Mouse (Mus musculus): Measurements from ENCODE around the gene Srebf2.

The Srebf2 gene

GRCm38 (mm10) chr15:82182311-82182710, 35.3 kb downstream of the Srebf2 start:
- DNase-seq (ENCODE audit: low read depth): no peak

- no peak for DNase-seq (ENCODE audit: low read depth)
Measured at GRCm38 (mm10) chr15:82183596-82183995, 36.6 kb downstream of the Srebf2 start.

- no peak for DNase-seq (ENCODE audit: low read depth)
Measured at GRCm38 (mm10) chr15:82184183-82184582, 37.2 kb downstream of the Srebf2 start.

- no peak for DNase-seq (ENCODE audit: low read depth)
Measured at GRCm38 (mm10) chr15:82184656-82185055, 37.7 kb downstream of the Srebf2 start.

GRCm38 (mm10) chr15:82185062-82185783, 38.2 kb downstream of the Srebf2 start:
- no peak for DNase-seq (ENCODE audit: low read depth)

- no peak for DNase-seq (ENCODE audit: low read depth)
Measured at GRCm38 (mm10) chr15:82186131-82186530, 39.1 kb downstream of the Srebf2 start.

- DNase-seq (ENCODE audit: low read depth): no peak
Measured at GRCm38 (mm10) chr15:82186931-82187330, 40.0 kb downstream of the Srebf2 start.

GRCm38 (mm10) chr15:82187401-82187800, 40.4 kb downstream of the Srebf2 start:
- no peak for DNase-seq (ENCODE audit: low read depth)

GRCm38 (mm10) chr15:82187924-82188323, 40.9 kb downstream of the Srebf2 start:
- DNase-seq (ENCODE audit: low read depth): peak; percentile 36

- peak; percentile 73 for DNase-seq (ENCODE audit: low read depth)
Measured at GRCm38 (mm10) chr15:82188481-82189240, 41.7 kb downstream of the Srebf2 start.

GRCm38 (mm10) chr15:82192617-82193016, 45.6 kb downstream of the Srebf2 start:
- no peak for DNase-seq (ENCODE audit: low read depth)

- peak; percentile 38 for DNase-seq (ENCODE audit: low read depth)
Measured at GRCm38 (mm10) chr15:82196300-82196699, 49.3 kb downstream of the Srebf2 start.

- peak; percentile 86 for DNase-seq (ENCODE audit: low read depth)
Measured at GRCm38 (mm10) chr15:82197246-82197750, 50.3 kb downstream of the Srebf2 start.

- DNase-seq (ENCODE audit: low read depth): no peak
Measured at GRCm38 (mm10) chr15:82197937-82198336, 51.0 kb downstream of the Srebf2 start.

- peak; percentile 75 for DNase-seq (ENCODE audit: low read depth)
Measured at GRCm38 (mm10) chr15:82198342-82198741, 51.4 kb downstream of the Srebf2 start.

- no peak for DNase-seq (ENCODE audit: low read depth)
Measured at GRCm38 (mm10) chr15:82199546-82199945, 52.6 kb downstream of the Srebf2 start.

GRCm38 (mm10) chr15:82202086-82202485, 55.1 kb downstream of the Srebf2 start:
- DNase-seq (ENCODE audit: low read depth): no peak

GRCm38 (mm10) chr15:82203090-82203489, 56.1 kb downstream of the Srebf2 start:
- DNase-seq (ENCODE audit: low read depth): no peak

GRCm38 (mm10) chr15:82203611-82204351, 56.8 kb downstream of the Srebf2 start:
- DNase-seq (ENCODE audit: low read depth): no peak

GRCm38 (mm10) chr15:82204680-82205371, 57.8 kb downstream of the Srebf2 start:
- no peak for DNase-seq (ENCODE audit: low read depth)

- no peak for DNase-seq (ENCODE audit: low read depth)
Measured at GRCm38 (mm10) chr15:82206365-82207104, 59.6 kb downstream of the Srebf2 start.

Measured in 416B (cell line).